Mouse (Mus musculus) liver, adult 2 months (tissue): ENCODE data around the gene Galns.

ENCODE experiments used
- CTCF ChIP-seq: fragments of 200-500 bp; IDR thresholded peaks from 2 replicates; pipeline ENCODE4 v1.5.1; 2011; ENCODE audit warnings: low read depth, low read length, control low read depth
- POLR2A ChIP-seq: fragments of 200-500 bp; IDR thresholded peaks from 2 replicates; pipeline ENCODE4 v1.6.1; 2011; ENCODE audit warnings: low read length, control low read depth; ENCODE audit not compliant: insufficient read depth; ENCODE audit errors: extremely low read depth

DNA sequence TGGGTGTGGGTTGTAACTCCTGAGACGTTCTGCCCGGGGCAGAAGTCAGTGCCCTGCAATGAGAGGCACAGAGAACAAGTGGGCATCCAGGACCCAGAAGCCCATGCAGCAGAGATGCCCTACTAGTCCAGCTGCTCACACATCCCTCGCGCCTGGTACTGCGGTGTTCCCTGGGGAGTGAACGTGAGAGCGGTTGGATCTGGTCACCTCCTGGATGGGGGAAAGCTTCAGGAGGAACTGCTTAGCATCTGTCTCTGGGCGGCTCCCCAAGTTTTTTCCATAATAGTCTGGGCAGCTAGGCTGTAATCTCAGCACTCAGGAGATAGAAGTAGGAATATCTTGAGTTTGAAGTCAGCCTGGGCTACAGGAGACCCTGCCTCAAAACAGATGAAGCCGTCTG, 26.3 kb downstream of the Galns start:
- no peak for TF ChIP-seq POLR2A
- no peak for TF ChIP-seq CTCF
